Mouse (Mus musculus): ENCODE data around the gene Iqsec1.
A peak's percentile ranks its signal among the peaks of the same experiment; 100 is the strongest.
"Not testable (repeated sequence)": the region's sequence is repeated elsewhere in the genome, so short reads cannot be mapped to it uniquely, and the experiment has no call there.

The Iqsec1 gene

GRCm38 (mm10) chr6:90659913-90660312 is 328.6 kb downstream of the Iqsec1 start:
- no peak for DNase-seq (ENCODE audit: low spot score)

DNA sequence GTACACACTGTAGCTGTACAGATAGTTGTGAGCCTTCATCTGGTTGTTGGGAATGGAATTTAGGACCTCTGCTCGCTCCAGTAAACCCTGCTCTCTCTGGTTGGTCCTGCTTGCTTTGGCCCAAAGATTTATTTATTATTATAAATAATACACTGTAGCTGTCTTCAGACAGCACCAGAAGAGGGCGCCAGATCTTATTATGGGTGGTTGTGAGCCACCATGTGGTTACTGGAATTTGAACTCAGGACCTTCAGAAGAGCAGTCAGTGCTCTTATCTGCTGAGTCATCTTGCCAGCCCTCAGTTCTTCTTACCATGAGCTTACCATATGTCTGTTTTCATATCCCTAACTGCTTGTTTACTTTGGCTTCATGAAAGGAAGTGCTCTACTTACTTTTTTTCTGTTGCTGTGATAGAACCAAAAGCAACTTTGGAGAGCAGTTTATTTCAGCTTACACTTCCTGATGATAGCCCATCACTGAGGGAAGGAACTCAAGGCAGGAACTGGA is 332.1 kb downstream of the Iqsec1 start:
- DNase-seq (ENCODE audit: low spot score), result not testable (repeated sequence)

DNA sequence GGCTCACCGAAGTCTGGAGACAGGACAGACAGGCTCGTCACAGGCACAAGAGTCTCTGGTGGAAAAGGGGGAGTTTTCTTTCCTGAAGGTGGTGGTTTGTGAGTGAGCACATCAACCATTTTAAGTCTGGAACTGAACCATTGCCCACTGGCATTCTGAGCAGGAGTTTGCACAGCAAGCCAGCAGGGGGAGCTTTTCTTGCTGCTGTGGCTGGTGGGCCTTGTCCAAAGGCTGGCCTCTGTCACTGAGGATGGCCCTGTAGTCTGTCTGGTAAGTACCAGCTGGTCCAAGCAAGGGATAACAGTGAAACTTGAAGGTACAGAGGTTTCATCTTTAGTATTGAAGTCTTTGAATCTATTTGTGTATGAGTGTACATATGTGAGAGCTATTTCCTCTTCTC is 334.7 kb downstream of the Iqsec1 start:
- peak; percentile 31 for DNase-seq (ENCODE audit: low spot score)

DNA sequence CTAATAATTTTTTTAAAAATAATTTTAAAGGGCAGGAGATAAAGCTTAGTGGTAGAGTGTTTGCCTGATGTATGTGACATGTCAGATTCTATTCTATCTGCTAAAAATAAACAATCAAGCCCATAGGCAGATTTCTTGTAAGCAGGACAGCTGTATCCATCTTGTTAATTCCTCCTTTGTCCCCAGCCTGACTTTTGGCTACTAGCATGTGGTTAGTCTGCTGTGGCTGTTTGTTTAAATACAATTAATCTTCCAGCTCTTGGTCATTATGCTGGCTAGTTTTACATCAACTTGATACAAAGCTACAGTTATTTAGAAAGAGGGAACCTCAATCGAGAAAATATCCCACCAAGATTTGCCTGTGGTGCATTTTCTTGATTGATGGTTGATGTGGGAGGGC is 337.9 kb downstream of the Iqsec1 start:
- DNase-seq (ENCODE audit: low spot score), result no peak

DNA sequence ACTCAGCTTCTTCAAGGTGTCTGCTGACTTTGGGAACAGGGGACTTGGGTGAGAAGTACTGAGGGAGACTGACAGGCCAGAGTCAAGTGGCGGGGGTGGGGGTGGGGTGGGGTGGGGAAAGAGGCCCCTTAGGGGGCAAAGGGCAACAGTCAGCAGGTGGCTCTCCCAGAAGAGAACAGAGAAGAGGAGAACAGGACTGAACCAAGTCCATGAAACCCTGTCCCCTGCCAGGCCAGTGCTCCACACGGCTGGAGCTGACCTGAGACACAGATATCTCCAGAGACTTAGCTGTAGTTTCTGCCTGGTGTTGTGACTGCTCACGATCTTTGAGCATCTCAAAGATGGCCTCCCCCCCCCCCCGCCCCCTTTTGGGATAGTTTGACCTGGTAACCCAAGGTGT is 339.2 kb downstream of the Iqsec1 start:
- no peak for DNase-seq (ENCODE audit: low spot score)

GRCm38 (mm10) chr6:90648391-90648790 is 340.1 kb downstream of the Iqsec1 start:
- DNase-seq (ENCODE audit: low spot score), result no peak

DNA sequence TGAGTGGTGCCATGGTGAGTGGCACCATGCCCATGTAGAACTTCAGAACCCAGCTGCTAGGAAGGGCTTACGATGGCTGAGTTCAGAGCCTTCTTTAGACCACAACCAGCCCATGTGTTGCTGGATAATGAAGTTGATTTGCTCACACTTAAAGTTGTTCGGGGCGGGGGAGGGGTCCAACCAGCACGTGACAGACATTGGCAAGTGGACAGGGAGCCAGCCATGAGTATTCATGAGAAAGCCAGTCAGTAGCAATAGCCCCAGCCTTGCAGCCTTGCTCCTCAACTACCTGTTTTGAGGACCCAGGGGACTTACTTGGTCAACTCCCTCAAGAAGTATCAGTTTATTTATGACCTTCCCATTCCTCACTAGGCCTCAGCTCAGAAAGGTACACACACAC is 343.5 kb downstream of the Iqsec1 start:
- no peak for DNase-seq (ENCODE audit: low spot score)

DNA sequence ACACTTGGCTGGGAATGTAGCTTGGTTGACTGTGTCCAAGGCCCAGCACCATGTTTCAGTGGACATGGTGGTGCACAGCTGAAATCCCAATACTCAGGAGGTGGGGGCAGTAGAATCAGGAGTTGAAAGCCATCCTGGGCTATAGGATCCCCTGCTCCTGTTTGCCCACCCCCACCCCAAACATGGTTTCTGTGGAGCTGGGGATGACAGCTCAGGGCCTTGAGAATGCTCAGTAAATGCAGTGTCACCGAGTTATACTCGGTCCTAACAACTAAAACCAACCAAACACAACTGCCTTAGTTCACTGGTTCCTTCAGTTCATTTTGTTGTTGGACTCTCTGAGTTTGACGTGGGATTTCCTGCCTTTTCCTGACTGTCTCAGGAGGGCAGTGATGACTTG is 345.4 kb downstream of the Iqsec1 start:
- no peak for DNase-seq (ENCODE audit: low spot score)

- DNase-seq (ENCODE audit: low spot score), result no peak
These were observed 352.9 kb downstream of the Iqsec1 start for GRCm38 (mm10) chr6:90635611-90636010.

DNA sequence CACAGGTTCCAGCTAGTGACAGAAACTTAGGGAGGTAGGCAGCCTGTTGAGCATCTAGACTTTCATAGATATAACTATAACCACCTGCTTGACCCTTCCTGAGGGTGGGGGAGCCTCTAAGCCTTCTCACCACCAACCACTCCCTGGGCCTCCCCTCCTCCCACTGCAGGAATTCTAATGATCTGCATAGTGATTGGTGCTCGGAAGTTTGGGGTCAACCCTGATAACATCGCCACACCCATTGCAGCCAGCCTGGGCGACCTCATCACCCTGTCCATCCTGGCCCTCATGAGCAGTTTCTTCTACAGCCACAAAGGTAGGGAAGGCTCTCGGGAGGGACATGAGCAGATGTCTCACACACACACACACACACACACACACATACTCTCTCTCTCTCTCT is 353.4 kb downstream of the Iqsec1 start:
- DNase-seq (ENCODE audit: low spot score), result no peak

DNA sequence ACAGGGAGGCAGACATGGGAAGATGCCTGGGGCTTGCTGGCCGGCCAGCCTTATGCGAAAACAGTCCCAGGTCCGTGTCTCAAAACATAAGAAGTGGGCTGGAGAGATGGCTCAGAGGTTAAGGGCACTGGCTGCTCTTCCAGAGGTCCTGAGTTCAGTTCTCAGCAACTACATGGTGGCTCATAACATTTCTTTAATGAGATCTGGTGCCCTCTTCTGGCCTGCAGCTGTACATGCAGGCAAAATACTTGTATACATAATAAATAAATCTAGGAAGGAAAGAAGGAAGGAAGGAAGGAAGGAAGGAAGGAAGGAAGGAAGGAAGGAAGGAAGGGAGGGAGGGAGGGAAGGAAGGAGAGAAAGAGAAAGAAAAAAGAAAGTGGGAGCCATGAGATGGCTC is 356.0 kb downstream of the Iqsec1 start:
- DNase-seq (ENCODE audit: low spot score), result not testable (repeated sequence)

DNA sequence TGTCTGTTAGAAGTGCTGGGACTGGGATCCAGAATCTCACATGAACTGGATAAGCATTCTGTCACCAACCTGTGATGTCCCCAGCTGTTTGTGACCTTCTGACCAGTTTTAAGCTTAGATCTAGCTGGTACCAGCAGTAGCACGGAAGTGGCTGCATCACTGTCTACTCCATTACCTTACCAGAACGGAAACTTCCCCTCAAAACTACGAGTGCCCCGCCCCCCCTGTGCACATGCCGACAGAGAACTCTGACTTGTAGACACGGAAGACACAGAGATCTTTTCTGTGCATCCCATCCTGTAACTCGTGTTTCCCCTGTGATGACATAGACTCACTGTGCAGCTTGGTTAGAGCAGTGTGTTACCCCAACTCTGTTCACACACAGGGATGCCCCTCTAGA is 358.1 kb downstream of the Iqsec1 start:
- no peak for DNase-seq (ENCODE audit: low spot score)

DNA sequence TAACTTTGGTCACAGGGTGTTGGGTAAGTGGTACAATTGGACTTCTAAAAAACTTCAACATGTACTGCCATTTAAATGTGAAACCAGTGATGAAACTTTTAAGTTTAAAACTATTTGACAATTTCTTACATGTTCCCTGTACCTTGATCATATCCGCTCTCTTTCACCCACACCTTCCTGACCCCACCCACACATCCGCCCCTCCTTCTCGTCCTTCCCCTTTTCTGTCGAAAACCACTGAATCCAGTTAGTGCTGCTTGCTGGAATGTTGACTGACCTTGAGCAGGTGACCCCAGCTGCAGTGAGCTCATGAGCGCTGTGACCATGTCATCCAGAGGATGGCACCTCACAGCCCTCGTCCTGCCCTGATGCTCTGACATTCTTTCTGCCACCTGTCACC is 359.0 kb downstream of the Iqsec1 start:
- DNase-seq (ENCODE audit: low spot score), result no peak

DNA sequence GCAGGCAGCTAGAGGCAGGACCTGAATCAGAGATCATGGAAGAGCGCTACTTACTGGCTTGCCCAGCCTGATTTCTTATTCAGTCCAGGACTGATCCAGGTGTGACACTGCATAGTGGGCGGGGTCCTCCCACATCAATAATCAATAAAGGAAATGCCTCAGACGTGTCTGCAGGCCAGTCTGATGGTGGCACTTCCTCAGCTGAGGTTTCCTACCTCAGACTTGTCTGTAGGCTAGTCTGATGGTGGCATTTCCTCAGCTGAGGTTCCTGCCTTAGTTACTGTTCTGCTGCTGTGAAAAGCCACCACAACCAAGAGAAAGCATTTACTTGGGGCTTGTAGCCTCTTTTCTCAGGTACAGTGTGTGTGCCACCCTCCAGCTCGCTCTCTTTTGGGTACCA is 360.9 kb downstream of the Iqsec1 start:
- no peak for DNase-seq (ENCODE audit: low spot score)

- DNase-seq (ENCODE audit: low spot score), result no peak
These were observed 363.1 kb downstream of the Iqsec1 start for GRCm38 (mm10) chr6:90625207-90625994.

DNA sequence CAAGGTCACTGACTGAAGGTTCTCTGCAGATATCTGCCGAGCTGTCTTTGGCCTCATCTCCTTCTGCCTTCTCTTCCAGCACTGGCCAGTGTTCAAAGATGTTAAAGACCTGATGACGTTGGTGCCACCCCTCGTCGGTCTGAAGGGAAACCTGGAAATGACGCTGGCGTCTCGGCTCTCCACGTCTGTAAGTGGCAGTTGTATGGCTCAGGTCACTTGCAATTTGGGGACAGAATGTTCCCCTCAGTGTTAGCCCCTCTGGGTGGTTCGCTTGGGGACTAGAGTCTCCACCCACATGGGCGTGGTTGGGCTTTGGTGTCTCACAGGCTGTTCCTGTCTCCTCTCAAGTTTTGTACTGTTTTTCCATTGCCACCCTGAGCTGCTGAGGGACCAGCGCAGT is 363.8 kb downstream of the Iqsec1 start:
- DNase-seq (ENCODE audit: low spot score), result no peak

DNA sequence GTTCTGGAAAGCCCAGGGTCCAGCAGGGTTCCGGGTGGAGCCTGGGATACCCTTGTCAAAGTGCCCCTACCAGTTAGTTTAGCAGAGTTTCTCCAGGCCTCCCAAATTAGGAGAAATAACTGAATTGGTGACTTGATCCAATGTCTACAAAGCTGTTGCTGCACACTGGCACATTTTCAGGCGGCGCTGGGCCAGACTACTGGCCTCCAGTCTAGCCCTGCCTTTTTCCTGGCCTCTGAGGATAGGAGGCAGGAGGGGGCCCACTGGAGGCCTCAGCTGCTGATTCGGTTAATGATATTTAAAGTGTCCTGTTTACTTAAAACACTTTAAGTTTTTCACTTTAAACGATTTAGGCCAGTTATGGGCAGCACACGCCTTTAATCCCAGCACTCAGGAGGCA is 364.3 kb downstream of the Iqsec1 start:
- no peak for DNase-seq (ENCODE audit: low spot score)

- DNase-seq (ENCODE audit: low spot score), result no peak
These were observed 365.0 kb downstream of the Iqsec1 start for GRCm38 (mm10) chr6:90623456-90623836.

GRCm38 (mm10) chr6:90622758-90623455 is 365.6 kb downstream of the Iqsec1 start:
- DNase-seq (ENCODE audit: low spot score), result no peak

DNA sequence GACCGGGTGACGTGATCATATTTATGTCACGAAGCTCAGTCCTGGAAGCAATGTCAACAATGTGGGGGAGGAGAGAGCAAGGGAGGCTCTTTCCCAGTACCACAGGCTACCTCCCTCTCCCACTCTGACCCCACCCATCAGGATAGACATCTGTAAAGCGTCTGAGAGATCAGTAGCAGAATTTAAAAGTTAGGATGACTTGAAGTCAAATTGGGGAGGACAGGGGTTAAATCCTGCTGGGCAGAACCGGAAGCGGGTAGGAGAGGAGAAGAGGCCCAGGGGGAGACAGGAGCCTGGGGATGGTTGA is 366.9 kb downstream of the Iqsec1 start:
- DNase-seq (ENCODE audit: low spot score), result no peak

DNA sequence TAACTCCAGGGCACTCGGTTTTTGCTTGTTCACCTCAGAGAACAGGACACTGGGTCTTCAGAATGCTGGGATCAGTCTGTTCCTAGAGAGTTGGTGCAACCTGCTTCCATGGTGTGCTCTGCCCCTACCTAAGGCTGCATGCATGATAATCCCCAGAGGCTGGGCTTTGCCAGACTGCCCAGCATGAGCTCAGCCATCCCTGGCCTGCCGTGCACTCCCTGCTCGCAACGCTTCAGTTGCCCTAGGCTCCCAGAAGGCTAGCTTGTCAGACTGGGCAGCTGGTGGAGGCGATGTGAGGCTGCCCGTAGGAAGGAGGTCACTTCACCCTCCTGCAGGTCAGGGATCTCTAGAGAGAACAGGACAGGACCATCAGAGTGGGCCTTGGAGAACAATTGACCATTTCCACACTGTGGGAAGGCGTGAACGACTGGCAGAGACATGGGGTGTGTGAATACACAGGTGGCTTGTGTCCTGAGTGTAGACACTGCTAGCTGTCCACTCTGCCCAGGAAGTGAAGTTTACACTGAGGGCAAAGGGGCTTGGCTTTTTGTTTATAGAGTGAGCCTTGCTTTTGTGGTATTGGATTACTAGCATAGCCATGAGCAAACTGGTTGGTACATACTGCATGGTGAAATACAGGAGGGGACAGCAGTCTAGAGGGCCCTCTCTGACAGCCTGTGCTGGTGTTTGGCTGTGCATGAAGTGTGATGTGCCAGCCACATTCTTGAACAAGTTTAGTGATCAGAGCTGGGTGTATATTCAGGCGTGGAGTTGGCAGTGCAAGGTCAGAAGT is 367.5 kb downstream of the Iqsec1 start:
- DNase-seq (ENCODE audit: low spot score), result no peak

DNA sequence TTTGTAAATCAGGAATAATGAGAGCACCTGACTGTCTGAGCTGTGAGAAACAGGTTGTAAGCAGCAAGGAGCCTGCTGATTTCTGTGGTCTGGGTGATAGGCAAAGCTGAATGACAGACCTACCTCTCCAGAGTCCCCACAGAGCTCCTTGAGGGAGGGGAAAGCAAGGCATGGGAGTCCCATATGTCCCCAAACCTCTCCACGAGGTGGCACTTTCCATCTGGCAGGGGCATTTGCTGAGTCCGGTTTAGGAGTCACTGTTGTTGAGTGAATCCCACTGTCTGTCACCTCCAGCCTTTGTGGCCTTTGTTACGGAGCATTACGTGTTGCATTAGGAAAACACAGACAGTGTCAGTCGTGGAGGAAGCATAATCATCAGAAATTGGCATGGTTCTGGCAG is 368.5 kb downstream of the Iqsec1 start:
- DNase-seq (ENCODE audit: low spot score), result no peak

Data from MN1 (cell line).